Mouse (Mus musculus): Measurements from ENCODE around the gene Prl7c1. TPM values are rescaled to one million over a fixed set of nuclear protein-coding genes. Genes with fewer than 3 reads are reported as not detected.
"Not testable (repeated sequence)": the region's sequence is repeated elsewhere in the genome, so short reads cannot be mapped to it uniquely, and the experiment has no call there.

The Prl7c1 gene
- total RNA-seq (2022): not detected

GRCm38 (mm10) chr13:27780704-27781103 lies at the start of gene Prl7c1:
Prl7c1 (minus strand) TSS chr13:27780804.
- not testable (repeated sequence) for DNase-seq (ENCODE audit: low spot score in 2 of 2)

GRCm38 (mm10) chr13:27802765-27803164 lies 22.2 kb upstream of the Prl7c1 start:
- no peak for DNase-seq (ENCODE audit: low spot score in 2 of 2)

GRCm38 (mm10) chr13:27801354-27801753 lies 20.8 kb upstream of the Prl7c1 start, which contains the start of gene Prl2a1:
Prl2a1 (plus strand) TSS chr13:27801654.
- no peak for DNase-seq (ENCODE audit: low spot score in 2 of 2)

DNA sequence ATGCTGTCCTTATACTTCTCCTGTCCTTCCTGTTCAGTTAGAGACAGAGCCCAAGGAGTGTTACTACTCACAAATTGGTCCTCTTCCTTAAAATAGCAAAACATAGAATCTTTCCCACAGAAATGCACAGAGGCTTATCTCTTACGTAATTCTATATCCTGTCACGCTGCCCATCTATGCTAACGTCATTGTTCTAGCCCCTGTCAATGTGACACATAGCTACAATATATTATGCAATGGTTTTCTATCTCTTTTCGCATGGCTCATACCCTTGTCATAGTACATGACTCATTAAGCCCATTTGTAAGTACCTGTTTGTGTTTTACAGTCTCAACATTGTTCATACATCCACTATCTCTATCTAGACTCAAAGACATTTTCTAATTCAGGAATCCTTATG lies 18.7 kb upstream of the Prl7c1 start:
- no peak for DNase-seq (ENCODE audit: low spot score in 2 of 2)

DNA sequence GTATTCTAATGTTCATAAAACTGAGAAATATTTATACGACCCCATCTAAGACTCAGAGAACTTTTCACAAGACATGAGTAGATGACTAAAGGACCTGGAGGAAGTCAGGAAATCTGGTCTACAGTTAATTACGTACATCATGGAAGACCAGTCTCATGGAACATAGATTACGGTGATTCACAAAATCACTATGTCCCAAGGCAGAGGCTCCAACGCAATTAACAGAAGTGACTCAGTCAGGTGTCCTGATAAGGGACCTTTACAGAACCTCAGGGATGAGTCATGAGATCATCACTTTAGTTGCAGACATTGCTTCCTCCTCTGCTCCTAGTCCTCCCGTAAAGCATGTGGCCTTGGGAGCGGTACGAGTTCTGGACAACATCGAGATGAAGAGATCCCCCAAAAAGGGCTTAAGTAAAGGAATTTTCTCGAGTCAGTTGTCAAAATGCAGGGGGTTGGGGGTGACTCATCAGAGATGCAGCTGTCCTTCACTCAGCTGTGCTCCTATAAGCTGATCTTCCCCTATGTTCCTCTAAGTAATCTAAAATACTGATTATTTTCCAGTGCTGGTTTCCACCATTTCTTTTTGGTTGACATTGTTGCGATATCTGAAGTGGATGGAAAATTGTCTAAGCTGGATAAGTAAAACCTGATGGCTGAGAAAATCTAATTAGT lies 46.0 kb downstream of the Prl7c1 start:
- DNase-seq (ENCODE audit: low spot score in 2 of 2): no peak

DNA sequence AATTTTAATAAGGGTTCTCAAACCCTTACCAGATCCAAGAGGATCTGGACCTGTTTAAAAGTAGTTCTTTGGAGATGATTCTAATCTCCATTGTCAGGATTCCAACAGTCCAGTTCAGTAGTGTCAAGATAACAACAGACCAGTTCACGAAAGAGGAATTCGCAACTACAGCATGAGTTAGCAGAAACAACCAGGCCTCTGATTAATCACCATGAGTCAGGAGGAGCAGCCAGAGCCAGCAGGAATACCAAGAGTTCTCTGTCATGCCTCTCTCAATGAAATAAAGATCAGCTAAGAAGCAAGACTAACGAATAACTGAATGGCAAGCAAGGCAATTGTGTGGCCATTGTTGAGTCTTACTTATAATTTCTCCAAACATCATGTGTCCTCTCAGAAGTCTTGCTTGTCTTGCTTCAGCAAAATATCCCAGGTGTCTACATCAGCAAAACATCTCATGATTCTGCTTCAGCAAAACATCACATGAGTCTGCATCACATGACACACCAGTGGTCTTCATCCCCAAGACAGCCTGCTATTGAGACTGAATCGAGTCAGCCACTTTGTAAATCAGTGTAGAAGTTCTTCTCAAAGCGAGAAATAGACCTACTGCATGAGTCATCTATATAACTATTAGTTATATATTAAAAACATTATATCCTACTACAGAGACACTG lies 50.2 kb downstream of the Prl7c1 start:
- not testable (repeated sequence) for DNase-seq (ENCODE audit: low spot score in 2 of 2)

GRCm38 (mm10) chr13:27725057-27725456 lies 55.5 kb downstream of the Prl7c1 start:
- not testable (repeated sequence) for DNase-seq (ENCODE audit: low spot score in 2 of 2)

Other genes with a start within 250 kb of the Prl7c1 start
- gene Prl8a9, start 216.2 kb downstream of the Prl7c1 start, total RNA-seq (2022): not detected
- not detected for gene Prl8a1, start 198.6 kb downstream of the Prl7c1 start, total RNA-seq (2022)
- not detected for gene Prl7b1, start 170.2 kb downstream of the Prl7c1 start, total RNA-seq (2022)
- not detected for gene Prl7a1, start 138.3 kb downstream of the Prl7c1 start, total RNA-seq (2022)
- not detected for gene Prl7a2, start 112.8 kb downstream of the Prl7c1 start, total RNA-seq (2022)
- gene Prl7d1, start 64.1 kb downstream of the Prl7c1 start, total RNA-seq (2022): not detected
- not detected for gene Prl2a1, start 20.9 kb upstream of the Prl7c1 start, total RNA-seq (2022)
- gene Prl2c1, start 68.5 kb upstream of the Prl7c1 start, total RNA-seq (2022): not detected
- not detected for gene Prl4a1, start 235.4 kb upstream of the Prl7c1 start, total RNA-seq (2022)